Mouse (Mus musculus) midbrain, embryonic 10.5 days (tissue): Measurements from ENCODE around the gene Ccdc33. TPM values are rescaled to one million over a fixed set of nuclear protein-coding genes. Genes with fewer than 3 reads are reported as not detected.
A peak's percentile ranks its signal among the peaks of the same experiment; 100 is the strongest.

Experiments used
- DNase-seq: peaks from one replicate; pipeline ENCODE4 v3.0.0-alpha.2; 2017; ENCODE audit warnings: low spot score
- H3K27ac ChIP-seq: fragments of 300-500 bp; sonication (generic); replicated peaks from 2 replicates; pipeline ENCODE4 v1.5.1; 2016; ENCODE audit warnings: mild to moderate bottlenecking
- H3K27me3 ChIP-seq: fragments of 300-500 bp; sonication (generic); 2 replicates; pipeline ENCODE4 v1.6.1; 2016; ENCODE audit warnings: low read depth, mild to moderate bottlenecking; ENCODE audit not compliant: poor library complexity, severe bottlenecking
- H3K36me3 ChIP-seq: fragments of 300-500 bp; sonication (generic); 2 replicates; pipeline ENCODE4 v1.6.1; 2016; ENCODE audit warnings: mild to moderate bottlenecking, moderate library complexity
- H3K4me1 ChIP-seq: fragments of 300-500 bp; sonication (generic); 2 replicates; pipeline ENCODE4 v1.6.1; 2016
- H3K4me3 ChIP-seq: fragments of 300-500 bp; sonication (generic); 2 replicates; pipeline ENCODE4 v1.5.1; 2016; ENCODE audit warnings: mild to moderate bottlenecking, moderate library complexity
- H3K9me3 ChIP-seq: fragments of 300-500 bp; sonication (generic); replicated peaks from 2 replicates; pipeline ENCODE4 v1.6.1; 2016; ENCODE audit warnings: mild to moderate bottlenecking
- WGBS: fragments of 180-500 bp; shearing (Covaris S2); methylation state at CpG from one replicate; pipeline ENCODE4 v1.1.7; 2016; 5-methylcytosine and 5-hydroxymethylcytosine counted together
- polyA plus RNA-seq: library from polyadenylated mRNA; unstranded; fragments of >200 nt; fragmentation: Nextera tagmentation; extraction: Ambion mirVana; gene quantifications from 2 replicates; pipeline ENCODE4 v1.2.1, GENCODE M21; 2016

The Ccdc33 gene
- polyA plus RNA-seq, 1 experiment from 2014 or later: 0.51 TPM

DNA sequence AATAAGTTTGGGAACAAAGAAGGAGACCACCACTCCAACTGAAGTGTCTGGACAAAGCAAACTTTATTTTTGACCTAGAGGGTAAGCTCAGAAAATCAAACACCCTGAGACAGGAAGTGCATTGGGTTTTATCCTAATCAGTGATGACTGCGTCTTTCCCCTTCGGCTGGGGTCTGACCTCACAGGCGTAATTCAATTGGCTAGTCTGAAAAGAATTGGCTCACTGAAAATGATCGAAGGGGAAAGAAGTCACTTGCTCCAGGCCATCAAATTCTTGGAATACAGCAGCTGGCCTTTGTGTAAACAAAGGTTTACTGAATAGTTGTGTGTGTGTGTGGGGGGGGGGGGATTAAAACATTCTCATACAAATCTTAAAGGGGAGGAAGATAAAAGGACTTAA, 7.2 kb upstream of the Ccdc33 start:
- H3K27me3 ChIP-seq: peaks cover 56% of the 10 kb centered on the region
- no peaks in the 10 kb centered on the region for H3K9me3 ChIP-seq

DNA sequence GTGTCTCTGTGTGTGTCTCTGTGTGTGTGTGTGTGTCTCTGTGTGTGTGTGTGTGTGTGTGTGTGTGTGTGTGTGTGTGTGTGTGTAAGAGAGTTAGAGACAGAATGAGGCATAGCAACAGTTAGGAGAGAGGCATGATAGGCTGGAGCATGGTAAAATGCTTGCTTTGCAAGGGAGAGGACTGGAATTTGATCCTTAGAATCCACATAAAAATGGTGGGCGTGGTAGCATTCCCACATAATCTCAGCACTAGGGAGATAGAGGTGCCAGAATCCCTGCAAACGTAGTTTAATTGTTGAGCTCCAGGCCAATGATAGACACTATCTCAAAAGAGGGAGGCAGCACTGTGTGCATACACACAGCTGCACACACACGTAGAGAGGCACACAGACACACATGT, 6.5 kb upstream of the Ccdc33 start:
- Histone ChIP-seq H3K36me3 (no peaks in the 10 kb centered on the region), H3K27ac (no peak overlapping the region), H3K9me3 (no peaks in the 10 kb centered on the region), H3K4me1 (peaks cover 63% of the 10 kb centered on the region), H3K4me3 (no peak overlapping the region), H3K27me3 (peaks cover 49% of the 10 kb centered on the region)
- 62% methylated on average over 3 of the region's 3 CpGs for WGBS
- DNase-seq: no peak

More for the DNA sequence above, 7.2 kb upstream of the Ccdc33 start:
- H3K36me3 ChIP-seq: no peaks in the 10 kb centered on the region
- H3K4me1 ChIP-seq: peaks cover 70% of the 10 kb centered on the region
- WGBS: 38% methylated on average over 4 of the region's 4 CpGs
- no peak overlapping the region for H3K27ac ChIP-seq
- no peak overlapping the region for H3K4me3 ChIP-seq
- no peak for DNase-seq

DNA sequence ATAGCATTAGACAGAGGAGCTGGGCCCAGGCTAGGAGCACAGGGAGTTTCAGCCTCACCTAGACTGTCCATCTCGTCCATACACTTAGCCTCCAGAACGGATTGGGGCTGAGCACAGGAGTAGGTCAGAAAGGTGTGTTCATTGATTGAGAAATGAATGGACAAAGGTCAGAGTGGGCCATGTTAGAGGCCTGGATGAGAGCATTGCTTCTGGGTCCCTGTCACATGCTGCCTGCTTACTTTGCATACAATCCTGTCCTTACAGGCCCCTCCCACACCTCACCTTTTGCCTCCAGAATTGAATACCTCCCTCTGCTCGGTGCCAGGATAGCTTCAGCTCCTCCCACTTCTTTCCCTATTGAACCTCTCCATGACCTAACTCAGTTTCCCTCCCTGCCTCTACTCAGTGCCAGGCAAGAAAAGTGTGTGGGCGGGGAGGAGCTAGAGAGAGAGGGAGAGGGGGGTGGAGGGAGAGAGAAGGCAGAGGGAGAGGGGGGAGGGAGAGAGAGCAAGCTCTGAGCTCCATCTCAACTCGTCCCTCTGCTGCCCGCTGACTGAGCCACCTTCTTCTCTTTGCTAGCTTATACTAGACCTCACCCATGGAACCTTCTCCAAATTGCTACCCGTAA, 2.5 kb downstream of the Ccdc33 start:
- peaks cover 66% of the 10 kb centered on the region for H3K4me1 ChIP-seq
- H3K36me3 ChIP-seq: no peaks in the 10 kb centered on the region
- H3K27me3 ChIP-seq: peaks cover 69% of the 10 kb centered on the region
- no peaks in the 10 kb centered on the region for H3K9me3 ChIP-seq
- DNase-seq: no peak
- WGBS: 27% methylated on average over 7 of the region's 7 CpGs
- no peak overlapping the region for H3K4me3 ChIP-seq
- H3K27ac ChIP-seq: no peak overlapping the region; the same call in 1 of the 2 replicates

DNA sequence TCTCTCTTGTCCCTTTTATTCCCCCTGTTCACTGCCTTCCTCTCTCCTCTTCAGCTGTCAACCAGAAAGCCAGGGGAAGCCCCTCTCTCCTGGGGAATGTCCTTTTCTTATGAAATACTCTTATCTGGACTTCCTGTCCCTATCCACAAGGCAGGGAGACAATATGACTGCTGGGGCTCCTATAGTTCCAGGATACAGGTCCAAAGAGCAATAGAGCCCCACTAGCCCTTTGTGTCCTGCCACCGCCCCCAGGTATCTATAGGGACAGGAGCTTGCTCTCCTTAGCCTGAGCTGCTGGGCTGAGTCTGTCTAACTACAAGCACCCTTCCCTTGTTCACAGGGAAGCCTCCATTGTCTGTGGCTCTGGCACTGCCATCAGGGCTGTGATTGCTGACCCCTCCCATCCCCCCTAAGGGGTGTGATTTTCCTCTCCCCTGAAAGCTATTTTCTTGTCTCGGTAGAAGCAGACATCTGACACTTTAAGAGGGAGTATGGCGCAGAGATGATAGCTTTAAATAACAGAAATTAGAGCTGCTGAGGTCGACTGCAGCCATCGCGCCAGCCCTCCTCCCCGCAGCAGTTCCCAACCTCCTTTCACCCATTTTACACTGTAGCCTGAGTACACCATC, 3.2 kb downstream of the Ccdc33 start:
- 31% methylated on average over 7 of the region's 7 CpGs for WGBS
- DNase-seq: no peak
- Histone ChIP-seq H3K9me3 (no peaks in the 10 kb centered on the region), H3K27ac (peak overlapping the region; percentile 90), H3K4me3 (no peak overlapping the region), H3K4me1 (peaks cover 73% of the 10 kb centered on the region), H3K36me3 (no peaks in the 10 kb centered on the region), H3K27me3 (peaks cover 76% of the 10 kb centered on the region)

DNA sequence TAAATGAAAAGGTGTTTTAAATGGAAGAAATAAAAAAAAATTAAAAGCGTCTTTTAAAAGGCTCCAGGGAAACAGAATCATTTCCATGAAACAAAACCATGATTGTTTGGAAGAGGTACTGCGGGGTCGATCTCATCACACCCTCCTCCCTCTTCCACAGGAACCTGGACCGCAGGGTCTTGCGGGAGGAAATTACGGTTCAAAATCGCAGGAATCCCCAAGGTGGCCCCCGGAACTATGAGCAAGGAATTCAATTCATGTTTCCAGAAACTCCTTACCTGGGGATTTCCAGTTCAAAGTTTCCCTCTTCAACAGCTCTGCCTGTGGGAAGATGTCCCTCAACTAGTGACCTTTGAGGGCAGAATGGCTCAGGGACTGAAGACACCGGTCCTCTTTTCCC, 4.6 kb downstream of the Ccdc33 start:
- Histone ChIP-seq H3K36me3 (no peaks in the 10 kb centered on the region), H3K27ac (peak overlapping the region; percentile 90), H3K27me3 (peaks cover 90% of the 10 kb centered on the region), H3K4me3 (peak overlapping the region; percentile 49), H3K9me3 (no peaks in the 10 kb centered on the region), H3K4me1 (peaks cover 79% of the 10 kb centered on the region)
- no peak for DNase-seq
- WGBS: 3% methylated on average over 9 of the region's 9 CpGs

DNA sequence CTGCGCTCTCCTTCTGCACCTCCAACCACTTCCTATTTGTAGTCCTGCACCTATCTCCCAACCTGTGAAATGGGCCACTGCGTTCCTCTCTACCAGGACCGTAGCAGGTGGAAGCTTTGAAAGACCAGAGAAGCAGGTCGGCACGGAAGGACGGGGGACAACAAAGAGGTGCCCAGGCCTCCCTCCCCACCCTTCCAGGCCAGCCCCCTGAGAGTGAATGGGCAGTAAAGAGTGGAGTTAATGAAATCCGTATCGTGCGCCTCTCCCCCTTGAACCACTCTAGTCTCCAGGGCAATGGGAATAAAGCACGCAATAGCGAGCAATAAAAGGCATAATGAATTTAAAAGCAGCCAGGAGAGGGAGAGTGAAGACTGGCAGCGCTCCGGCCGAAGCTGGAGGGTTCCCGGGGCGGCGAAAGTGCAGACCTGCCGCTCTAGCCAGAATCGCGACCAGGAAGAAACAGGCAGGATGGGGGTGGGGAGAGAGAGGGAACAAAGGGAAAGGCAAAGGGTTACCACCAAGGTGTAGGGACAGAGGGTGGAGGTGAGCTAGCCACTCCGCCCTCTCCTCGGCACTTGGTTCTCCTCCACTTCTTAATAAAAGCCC, 5.2 kb downstream of the Ccdc33 start:
- H3K27me3 ChIP-seq: peaks cover 87% of the 10 kb centered on the region
- H3K4me3 ChIP-seq: peak overlapping the region; percentile 49
- WGBS: under 1% methylated on average over 22 of the region's 22 CpGs
- no peaks in the 10 kb centered on the region for H3K36me3 ChIP-seq
- peak overlapping the region; percentile 90 for H3K27ac ChIP-seq
- H3K9me3 ChIP-seq: no peaks in the 10 kb centered on the region
- H3K4me1 ChIP-seq: peaks cover 76% of the 10 kb centered on the region
- DNase-seq: peak; percentile 59

DNA sequence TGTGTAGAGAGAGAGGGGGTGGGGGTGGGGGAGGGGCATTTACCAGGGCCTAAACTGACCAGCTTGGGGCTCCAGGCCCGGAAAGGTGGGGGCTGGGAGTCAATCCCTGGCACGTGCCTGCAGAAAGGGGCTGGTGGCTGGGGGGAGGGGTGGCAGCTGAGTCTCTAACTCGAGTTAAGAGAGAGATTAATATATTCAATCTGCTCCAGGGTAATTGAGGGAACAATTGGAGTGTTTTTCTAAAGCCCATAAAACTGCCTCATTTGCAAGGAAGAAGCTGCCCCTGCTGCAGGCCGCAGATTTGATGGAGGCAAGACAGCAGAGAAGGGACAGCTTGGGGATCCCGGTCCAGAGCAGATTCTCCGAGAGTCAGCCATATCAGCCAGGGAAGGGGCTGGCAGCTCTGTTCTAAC, 5.8 kb downstream of the Ccdc33 start:
- peak overlapping the region; percentile 90 for H3K27ac ChIP-seq
- H3K27me3 ChIP-seq: peaks cover 82% of the 10 kb centered on the region
- H3K9me3 ChIP-seq: no peaks in the 10 kb centered on the region
- no peaks in the 10 kb centered on the region for H3K36me3 ChIP-seq
- H3K4me3 ChIP-seq: peak overlapping the region; percentile 49
- peaks cover 76% of the 10 kb centered on the region for H3K4me1 ChIP-seq
- peak; percentile 87 for DNase-seq
- 0% methylated on average over 6 of the region's 6 CpGs for WGBS

DNA sequence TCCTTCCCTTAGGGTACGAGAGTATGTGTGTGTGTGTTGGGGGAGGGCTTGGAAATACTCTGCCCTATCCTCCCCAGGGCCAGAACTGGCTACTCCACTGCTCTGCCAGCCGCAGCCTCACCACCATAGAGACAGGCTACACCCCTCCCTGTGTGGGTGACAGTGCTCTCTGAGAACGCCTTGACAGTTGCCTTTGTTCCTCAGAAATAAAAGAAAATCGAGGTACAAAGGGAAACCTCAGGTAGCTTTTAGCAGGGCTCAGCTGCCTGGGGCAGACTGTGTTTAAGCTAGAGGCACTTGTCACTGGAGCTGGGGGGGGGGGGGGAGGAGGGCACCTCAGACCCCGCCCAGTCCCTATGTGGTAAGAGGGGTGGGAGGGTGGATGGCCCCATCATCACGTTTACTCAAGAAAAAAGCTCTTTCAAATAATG, 6.3 kb downstream of the Ccdc33 start:
- peak overlapping the region; percentile 90 for H3K27ac ChIP-seq
- no peaks in the 10 kb centered on the region for H3K9me3 ChIP-seq
- peak; percentile 67 for DNase-seq
- 3% methylated on average over 6 of the region's 6 CpGs for WGBS
- peaks cover 77% of the 10 kb centered on the region for H3K27me3 ChIP-seq
- H3K36me3 ChIP-seq: no peaks in the 10 kb centered on the region
- H3K4me3 ChIP-seq: peak overlapping the region; percentile 49
- peaks cover 82% of the 10 kb centered on the region for H3K4me1 ChIP-seq

DNA sequence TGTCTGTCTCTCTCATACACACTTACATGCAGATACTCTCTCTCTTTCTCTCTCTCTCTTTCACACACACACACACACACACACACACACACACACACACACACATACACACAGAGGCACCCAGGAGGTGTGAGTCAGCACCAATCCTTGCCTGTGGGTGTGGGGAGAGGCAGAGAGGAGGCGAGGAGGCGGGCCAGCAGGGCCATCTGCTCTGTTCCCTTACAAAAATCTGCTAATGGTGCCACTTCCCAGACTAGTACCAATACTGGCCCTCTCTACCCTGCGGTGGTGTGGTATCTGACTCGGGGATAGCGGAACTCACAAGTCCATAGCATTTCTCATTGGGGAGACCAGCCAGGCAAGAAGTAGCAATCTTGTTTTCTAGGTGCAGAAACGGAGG, 7.2 kb downstream of the Ccdc33 start:
- peak; percentile 23 for DNase-seq
- H3K9me3 ChIP-seq: no peaks in the 10 kb centered on the region
- no peak overlapping the region for H3K4me3 ChIP-seq
- H3K27ac ChIP-seq: peak overlapping the region; percentile 90
- no peaks in the 10 kb centered on the region for H3K36me3 ChIP-seq
- WGBS: 58% methylated on average over 6 of the region's 6 CpGs
- peaks cover 75% of the 10 kb centered on the region for H3K27me3 ChIP-seq
- H3K4me1 ChIP-seq: peaks cover 85% of the 10 kb centered on the region

DNA sequence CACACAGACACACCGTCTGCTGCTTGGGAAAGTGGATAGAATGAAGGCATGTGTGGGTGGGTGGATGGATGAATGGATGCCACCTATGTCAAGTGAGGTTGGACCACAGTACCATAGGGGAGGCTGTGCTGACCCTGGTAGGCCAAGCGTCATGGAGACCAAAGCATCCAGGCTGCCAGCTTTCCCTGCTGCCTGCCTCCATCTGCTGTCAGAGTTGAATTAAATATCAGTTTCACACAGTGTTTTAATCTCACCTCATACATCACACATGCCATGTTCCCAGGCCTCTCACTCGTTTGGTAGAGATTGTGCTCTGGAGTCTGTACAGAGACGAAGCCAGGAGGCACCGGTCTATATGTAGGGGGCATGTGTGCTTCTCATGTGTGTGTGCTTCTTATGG, 7.8 kb downstream of the Ccdc33 start:
- no peaks in the 10 kb centered on the region for H3K9me3 ChIP-seq
- H3K4me3 ChIP-seq: no peak overlapping the region
- H3K27me3 ChIP-seq: peaks cover 75% of the 10 kb centered on the region
- DNase-seq: no peak
- H3K36me3 ChIP-seq: no peaks in the 10 kb centered on the region
- peak overlapping the region; percentile 90 for H3K27ac ChIP-seq
- 91% methylated on average over 5 of the region's 5 CpGs for WGBS
- H3K4me1 ChIP-seq: peaks cover 85% of the 10 kb centered on the region

DNA sequence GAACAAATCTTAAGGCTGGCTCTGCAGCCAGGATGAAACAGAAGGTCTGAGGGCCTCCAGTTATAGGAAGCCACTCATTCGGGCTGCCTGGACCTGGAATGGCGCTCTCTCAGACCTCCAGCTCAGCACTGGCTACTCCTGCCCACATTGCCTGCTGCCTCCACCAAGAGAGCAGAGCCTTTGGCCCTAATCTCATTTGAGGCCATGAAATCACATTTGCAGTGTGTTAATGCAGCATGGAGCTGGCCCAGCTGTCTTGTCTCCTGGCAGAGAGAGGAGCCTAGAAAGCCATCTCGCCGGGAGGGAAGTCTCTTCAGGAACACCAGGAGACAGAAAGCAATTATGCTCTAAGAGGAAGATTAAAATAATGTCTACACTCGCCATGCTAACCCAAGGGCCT, 11.1 kb downstream of the Ccdc33 start:
- peaks cover 71% of the 10 kb centered on the region for H3K4me1 ChIP-seq
- H3K27me3 ChIP-seq: peaks cover 63% of the 10 kb centered on the region
- H3K4me3 ChIP-seq: no peak overlapping the region
- 47% methylated on average over 5 of the region's 5 CpGs for WGBS
- H3K27ac ChIP-seq: peak overlapping the region; percentile 69
- H3K9me3 ChIP-seq: no peaks in the 10 kb centered on the region
- DNase-seq: peak; percentile 37
- H3K36me3 ChIP-seq: no peaks in the 10 kb centered on the region

DNA sequence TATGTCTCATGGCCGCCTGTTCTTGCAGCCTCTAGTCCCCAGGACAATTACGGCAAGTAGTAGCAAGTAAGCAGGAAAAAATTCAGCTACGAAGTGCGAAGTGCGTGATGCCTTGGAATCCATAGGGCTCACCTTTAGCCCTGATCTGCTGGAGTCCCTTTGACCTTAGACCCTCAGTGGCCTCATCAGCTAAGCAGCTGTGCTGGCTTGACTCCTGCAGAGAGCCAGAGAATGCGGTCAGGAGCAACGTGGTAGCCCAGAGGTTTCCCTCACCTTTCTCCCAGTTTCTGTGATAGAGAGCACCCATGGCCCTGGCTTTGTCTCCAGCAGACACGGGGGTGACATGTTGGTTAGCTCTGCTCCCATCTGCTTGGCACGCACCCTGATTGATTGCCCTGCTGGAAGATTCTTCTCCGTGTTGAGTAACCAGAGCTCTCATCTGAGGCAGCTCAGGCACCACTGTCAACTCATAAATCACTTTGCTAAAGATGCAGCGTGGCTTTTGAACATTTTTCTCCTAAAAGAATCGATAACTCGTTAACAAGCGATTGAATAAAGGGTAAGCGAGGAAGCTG, 12.9 kb downstream of the Ccdc33 start:
- Histone ChIP-seq H3K9me3 (no peaks in the 10 kb centered on the region), H3K4me1 (peaks cover 60% of the 10 kb centered on the region), H3K27ac (no peak overlapping the region), H3K4me3 (no peak overlapping the region), H3K27me3 (peaks cover 45% of the 10 kb centered on the region), H3K36me3 (no peaks in the 10 kb centered on the region)
- no peak for DNase-seq
- 73% methylated on average over 15 of the region's 15 CpGs for WGBS

DNA sequence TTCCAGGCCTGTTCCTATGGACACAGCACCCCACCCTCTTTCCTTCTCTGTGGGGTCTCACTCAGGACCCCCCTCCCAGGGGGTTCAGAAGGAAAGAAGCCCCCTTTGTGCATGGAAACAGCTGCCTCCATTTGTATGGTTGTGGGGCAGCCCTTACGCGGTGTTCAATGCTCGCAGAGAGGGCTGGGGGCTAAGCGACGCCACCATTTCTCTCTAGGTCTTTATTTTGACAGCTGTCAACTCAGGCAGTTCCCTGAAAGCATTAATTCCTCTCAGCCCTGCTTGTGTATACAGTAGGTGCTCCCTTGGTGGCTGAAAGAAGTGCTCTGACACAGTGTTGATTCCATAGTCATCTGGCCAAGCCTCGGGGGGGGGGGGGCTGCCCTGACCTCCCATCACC, 15.0 kb downstream of the Ccdc33 start:
- 66% methylated on average over 6 of the region's 6 CpGs for WGBS

More for the DNA sequence above, 15.0 kb downstream of the Ccdc33 start:
- Histone ChIP-seq H3K9me3 (no peaks in the 10 kb centered on the region), H3K36me3 (no peaks in the 10 kb centered on the region), H3K4me1 (peaks cover 56% of the 10 kb centered on the region), H3K27ac (peak overlapping the region; percentile 23; the same call in 1 of the 2 replicates), H3K4me3 (no peak overlapping the region), H3K27me3 (peaks cover 37% of the 10 kb centered on the region; the same call in 1 of the 2 replicates)
- no peak for DNase-seq
